Mouse (Mus musculus) lung, adult 2 months (tissue): Measurements from ENCODE around the gene Cit.

Source experiments
- CTCF ChIP-seq: fragments of 200-500 bp; IDR thresholded peaks from 2 replicates; pipeline ENCODE4 v1.5.1; 2011; ENCODE audit warnings: mild to moderate bottlenecking, low read length, control low read depth; ENCODE audit not compliant: insufficient read depth
- POLR2A ChIP-seq: fragments of 200-500 bp; IDR thresholded peaks from 2 replicates; pipeline ENCODE4 v1.6.1; 2011; ENCODE audit warnings: low read depth, mild to moderate bottlenecking, control low read depth, low read length, borderline replicate concordance; ENCODE audit errors: extremely low read depth

DNA sequence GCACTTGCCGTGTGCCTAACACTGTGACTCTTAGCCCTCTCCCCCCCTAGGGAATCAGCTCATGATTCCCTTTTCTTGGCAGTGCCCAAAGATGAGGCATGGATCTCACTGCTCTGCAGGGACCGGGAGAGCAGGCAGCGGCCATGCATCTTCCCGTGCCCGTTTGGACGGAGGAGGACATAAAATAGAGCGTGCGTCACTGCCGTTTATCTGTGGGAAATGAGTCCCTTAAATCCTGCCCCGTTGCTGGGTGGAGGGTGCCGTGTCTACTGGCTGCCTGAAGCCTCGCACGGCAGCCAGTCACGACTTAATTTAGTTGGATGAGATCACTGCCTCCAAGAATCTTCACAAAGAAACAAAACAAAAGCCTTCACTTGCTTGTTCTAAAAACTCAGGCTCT lies 110.1 kb downstream of the Cit start:
- TF ChIP-seq POLR2A (no peak), CTCF (no peak)
